Mouse (Mus musculus) neural tube, embryonic 15.5 days (tissue): ENCODE data around the gene Dcakd. TPM values are rescaled to one million over a fixed set of nuclear protein-coding genes. Genes with fewer than 3 reads are reported as not detected.

ENCODE experiments used
- ATAC-seq: fragments of 200-750 bp; cut with Nextera tagmentation; 2 replicates; pipeline ENCODE4 v1.8.0; 2017; ENCODE audit warnings: mild to moderate bottlenecking, moderate TSS enrichment, moderate library complexity; ENCODE audit not compliant: low FRiP score
- H3K27ac ChIP-seq: fragments of 300-500 bp; sonication (generic); replicated peaks from 2 replicates; pipeline ENCODE4 v1.5.1; 2015; ENCODE audit warnings: mild to moderate bottlenecking, inconsistent platforms
- H3K27me3 ChIP-seq: fragments of 300-500 bp; sonication (generic); replicated peaks from 2 replicates; pipeline ENCODE4 v1.6.1; 2015; ENCODE audit warnings: inconsistent platforms
- H3K36me3 ChIP-seq: fragments of 300-500 bp; sonication (generic); 2 replicates; pipeline ENCODE4 v1.6.1; 2015; ENCODE audit warnings: inconsistent platforms
- H3K4me1 ChIP-seq: fragments of 300-500 bp; sonication (generic); 2 replicates; pipeline ENCODE4 v1.6.1; 2015; ENCODE audit warnings: inconsistent platforms
- H3K4me2 ChIP-seq: fragments of 300-500 bp; sonication (generic); 2 replicates; pipeline ENCODE4 v1.6.1; 2015; ENCODE audit warnings: inconsistent platforms, mild to moderate bottlenecking, moderate library complexity
- H3K4me3 ChIP-seq: fragments of 300-500 bp; sonication (generic); replicated peaks from 2 replicates; pipeline ENCODE4 v1.5.1; 2015; ENCODE audit warnings: mild to moderate bottlenecking, inconsistent platforms
- H3K9ac ChIP-seq: fragments of 300-500 bp; sonication (generic); replicated peaks from 2 replicates; pipeline ENCODE4 v1.6.1; 2015; ENCODE audit warnings: mild to moderate bottlenecking, inconsistent platforms
- H3K9me3 ChIP-seq: fragments of 300-500 bp; sonication (generic); replicated peaks from 2 replicates; pipeline ENCODE4 v1.6.1; 2016; ENCODE audit warnings: inconsistent platforms
- WGBS: fragments of 180-500 bp; shearing (Covaris S2); methylation state at CpG from one replicate; pipeline ENCODE4 v1.1.7; 2015; ENCODE audit warnings: mixed read lengths; 5-methylcytosine and 5-hydroxymethylcytosine counted together
- polyA plus RNA-seq: library from polyadenylated mRNA; unstranded; fragments of >200 nt; fragmentation: Nextera tagmentation; extraction: Ambion mirVana; gene quantifications from 2 replicates; pipeline ENCODE4 v1.2.1, GENCODE M21; 2015

Dcakd gene
- polyA plus RNA-seq, 1 experiment from 2014 or later: 153 TPM

- Histone ChIP-seq H3K4me1 (peaks cover 24% of the 10 kb centered on the region), H3K4me2 (no peak overlapping the region), H3K9ac (no peak overlapping the region), H3K27me3 (peaks cover 10% of the 10 kb centered on the region; the same call in 1 of the 2 replicates), H3K27ac (no peak overlapping the region), H3K36me3 (no peaks in the 10 kb centered on the region), H3K9me3 (no peaks in the 10 kb centered on the region), H3K4me3 (no peak overlapping the region)
- 71% methylated on average over 16 of the region's 16 CpGs for WGBS
- no peak for ATAC-seq
Measured at GRCm38 (mm10) chr11:102964547-102965091, 63.5 kb downstream of the Dcakd start.

- Histone ChIP-seq H3K4me1 (peaks cover 24% of the 10 kb centered on the region), H3K4me2 (peak overlapping the region; percentile 47), H3K9me3 (no peaks in the 10 kb centered on the region), H3K36me3 (no peaks in the 10 kb centered on the region), H3K9ac (0 out of 2 replicates have a peak overlapping the region, but pooled peaks have one; percentile 26), H3K27me3 (peaks cover 10% of the 10 kb centered on the region; the same call in 1 of the 2 replicates), H3K27ac (peak overlapping the region; percentile 71), H3K4me3 (peak overlapping the region; percentile 10; the same call in 1 of the 2 replicates)
- WGBS: 16% methylated on average over 24 of the region's 24 CpGs
- peak; percentile 62 for ATAC-seq
Measured at GRCm38 (mm10) chr11:102963855-102964546, 64.1 kb downstream of the Dcakd start.

GRCm38 (mm10) chr11:102963246-102963854 lies 64.8 kb downstream of the Dcakd start:
- WGBS: 1% methylated on average over 16 of the region's 16 CpGs

GRCm38 (mm10) chr11:102962861-102963245 lies 65.3 kb downstream of the Dcakd start:
- Histone ChIP-seq H3K4me3 (0 out of 2 replicates have a peak overlapping the region, but pooled peaks have one; percentile 10), H3K9me3 (no peaks in the 10 kb centered on the region), H3K27me3 (peaks cover 5% of the 10 kb centered on the region; the same call in 1 of the 2 replicates), H3K4me1 (peaks cover 25% of the 10 kb centered on the region), H3K4me2 (peak overlapping the region; percentile 47), H3K9ac (no peak overlapping the region), H3K27ac (peak overlapping the region; percentile 71), H3K36me3 (no peaks in the 10 kb centered on the region)
- no peak for ATAC-seq
- 20% methylated on average over 7 of the region's 7 CpGs for WGBS

More at GRCm38 (mm10) chr11:102963246-102963854, 64.8 kb downstream of the Dcakd start:
- peak; percentile 46; the same call in 1 of the 2 replicates for ATAC-seq
- no peaks in the 10 kb centered on the region for H3K9me3 ChIP-seq
- H3K36me3 ChIP-seq: no peaks in the 10 kb centered on the region
- H3K4me3 ChIP-seq: peak overlapping the region; percentile 10; the same call in 1 of the 2 replicates
- peak overlapping the region; percentile 71 for H3K27ac ChIP-seq
- H3K4me1 ChIP-seq: peaks cover 24% of the 10 kb centered on the region
- peak overlapping the region; percentile 47 for H3K4me2 ChIP-seq
- 0 out of 2 replicates have a peak overlapping the region, but pooled peaks have one; percentile 26 for H3K9ac ChIP-seq
- H3K27me3 ChIP-seq: peaks cover 10% of the 10 kb centered on the region; the same call in 1 of the 2 replicates

GRCm38 (mm10) chr11:102961082-102961481 lies 67.1 kb downstream of the Dcakd start:
- WGBS: 96% methylated on average over 4 of the region's 4 CpGs
- Histone ChIP-seq H3K27ac (no peak overlapping the region), H3K9me3 (no peaks in the 10 kb centered on the region), H3K27me3 (peaks cover 9% of the 10 kb centered on the region), H3K4me1 (peaks cover 35% of the 10 kb centered on the region), H3K9ac (no peak overlapping the region), H3K36me3 (no peaks in the 10 kb centered on the region), H3K4me3 (no peak overlapping the region), H3K4me2 (no peak overlapping the region)
- ATAC-seq: no peak

GRCm38 (mm10) chr11:102958870-102959269 lies 69.3 kb downstream of the Dcakd start:
- H3K4me2 ChIP-seq: no peak overlapping the region
- no peak overlapping the region for H3K9ac ChIP-seq
- H3K36me3 ChIP-seq: no peaks in the 10 kb centered on the region
- 77% methylated on average over 1 of the region's 1 CpGs for WGBS
- no peaks in the 10 kb centered on the region for H3K9me3 ChIP-seq
- H3K27me3 ChIP-seq: peaks cover 17% of the 10 kb centered on the region
- H3K4me1 ChIP-seq: peaks cover 24% of the 10 kb centered on the region
- no peak overlapping the region for H3K27ac ChIP-seq
- ATAC-seq: no peak
- H3K4me3 ChIP-seq: no peak overlapping the region

- Histone ChIP-seq H3K4me3 (no peak overlapping the region), H3K36me3 (no peaks in the 10 kb centered on the region), H3K27ac (no peak overlapping the region), H3K9me3 (no peaks in the 10 kb centered on the region), H3K9ac (no peak overlapping the region), H3K4me1 (peaks cover 20% of the 10 kb centered on the region), H3K4me2 (no peak overlapping the region), H3K27me3 (peaks cover 19% of the 10 kb centered on the region)
- ATAC-seq: no peak
- whole genome bisulfite sequencing: 75% methylated on average over 6 of the region's 6 CpGs
Measured at GRCm38 (mm10) chr11:102958431-102958830, 69.7 kb downstream of the Dcakd start.

- no peak overlapping the region for H3K4me2 ChIP-seq
- ATAC-seq: no peak
- H3K27ac ChIP-seq: 0 out of 2 replicates have a peak overlapping the region, but pooled peaks have one; percentile 13
- no peak overlapping the region for H3K9ac ChIP-seq
- H3K36me3 ChIP-seq: no peaks in the 10 kb centered on the region
- peaks cover 24% of the 10 kb centered on the region for H3K27me3 ChIP-seq
- H3K4me3 ChIP-seq: no peak overlapping the region
- H3K9me3 ChIP-seq: no peaks in the 10 kb centered on the region
- WGBS: 66% methylated on average over 8 of the region's 8 CpGs
- H3K4me1 ChIP-seq: peaks cover 12% of the 10 kb centered on the region
Measured at GRCm38 (mm10) chr11:102957692-102958091, 70.4 kb downstream of the Dcakd start.

- Histone ChIP-seq H3K4me1 (peaks cover 10% of the 10 kb centered on the region), H3K4me3 (no peak overlapping the region), H3K27ac (no peak overlapping the region; the same call in 1 of the 2 replicates), H3K4me2 (no peak overlapping the region), H3K27me3 (peaks cover 30% of the 10 kb centered on the region), H3K36me3 (no peaks in the 10 kb centered on the region), H3K9ac (no peak overlapping the region), H3K9me3 (no peaks in the 10 kb centered on the region)
- 45% methylated on average over 16 of the region's 16 CpGs for WGBS
- no peak for ATAC-seq
Measured at GRCm38 (mm10) chr11:102956962-102957614, 71.0 kb downstream of the Dcakd start.

GRCm38 (mm10) chr11:102952922-102953321 lies 75.2 kb downstream of the Dcakd start:
- no peak overlapping the region; the same call in 1 of the 2 replicates for H3K9ac ChIP-seq
- H3K4me3 ChIP-seq: no peak overlapping the region
- ATAC-seq: no peak
- H3K27me3 ChIP-seq: peaks cover 72% of the 10 kb centered on the region
- no peak overlapping the region for H3K4me2 ChIP-seq
- H3K27ac ChIP-seq: no peak overlapping the region
- no peaks in the 10 kb centered on the region for H3K36me3 ChIP-seq
- WGBS: 20% methylated on average over 6 of the region's 6 CpGs
- H3K4me1 ChIP-seq: peaks cover 22% of the 10 kb centered on the region
- no peaks in the 10 kb centered on the region for H3K9me3 ChIP-seq
